Mouse (Mus musculus): Measurements from ENCODE around the gene Cttn. TPM values are rescaled to one million over a fixed set of nuclear protein-coding genes. Genes with fewer than 3 reads are reported as not detected.

Gene Cttn
- 0.87 TPM for polyA plus RNA-seq (2017; shearing (Covaris generic))

DNA sequence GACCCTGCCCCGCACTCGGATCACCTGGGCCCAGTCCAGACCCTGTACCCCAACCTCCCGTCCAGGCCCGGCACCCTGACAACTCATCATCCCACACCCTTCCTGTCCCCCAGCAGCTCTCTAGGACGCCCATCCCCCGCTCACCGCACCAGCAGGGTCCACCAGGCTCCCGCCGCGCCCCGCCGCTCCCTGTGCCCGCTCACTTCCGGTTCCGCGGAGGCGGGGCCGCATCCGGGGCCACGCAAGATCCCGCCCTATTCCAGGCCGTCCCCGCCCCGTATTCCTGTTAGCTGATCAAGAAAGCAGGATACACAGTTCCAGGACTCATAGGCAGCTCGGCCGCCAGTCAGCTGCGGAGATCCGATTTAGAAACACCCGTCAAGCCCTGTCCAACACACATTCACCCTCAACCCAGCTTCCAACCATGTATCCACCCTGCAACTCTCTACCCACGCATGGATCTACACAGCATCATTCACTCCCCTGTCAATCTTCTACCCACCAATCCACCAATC lies at the start of gene Cttn:
TSS of gene Cttn (minus strand) at position 465 of the 515 bp plus-strand sequence.

Other genes starting within 250 kb of the Cttn start
- 86.2 TPM for gene Ppfia1, start 82.7 kb upstream of the Cttn start, polyA plus RNA-seq (2017; shearing (Covaris generic))
- gene Fadd, start 111.5 kb upstream of the Cttn start, polyA plus RNA-seq (2017; shearing (Covaris generic)) = 2.8 TPM

All from effector memory CD4-positive, alpha-beta T cell, adult 7 months (primary cell).